Mouse (Mus musculus) lung, postnatal 10 days (tissue): ENCODE measurements around the gene Aif1.

Experiments
- DNase-seq: peaks from one replicate; pipeline ENCODE4 v3.0.0; 2021

Gene Aif1

GRCm38 (mm10) chr17:35175968-35176367 is at the start of gene Aif1:
Aif1 (minus strand) TSS chr17:35176068.
- no peak for DNase-seq

- no peak for DNase-seq
Measured at GRCm38 (mm10) chr17:35225456-35225855, 49.6 kb upstream of the Aif1 start.

GRCm38 (mm10) chr17:35224641-35225040 is 48.8 kb upstream of the Aif1 start:
- no peak for DNase-seq

GRCm38 (mm10) chr17:35222299-35222698 is 46.4 kb upstream of the Aif1 start:
- peak; percentile 53 for DNase-seq

GRCm38 (mm10) chr17:35220156-35220952 is 44.5 kb upstream of the Aif1 start, which contains the start of gene Gm16181:
Gm16181 (plus strand) TSS chr17:35220834.
- peak; percentile 78 for DNase-seq

- no peak for DNase-seq
Measured at GRCm38 (mm10) chr17:35219601-35220041, 43.8 kb upstream of the Aif1 start.

- DNase-seq = peak; percentile 73
Measured at GRCm38 (mm10) chr17:35218516-35219193, 42.8 kb upstream of the Aif1 start.

- DNase-seq = no peak
Measured at GRCm38 (mm10) chr17:35213071-35213470, 37.2 kb upstream of the Aif1 start.

- DNase-seq = no peak
Measured at GRCm38 (mm10) chr17:35210593-35210992, 34.7 kb upstream of the Aif1 start.

- no peak for DNase-seq
Measured at GRCm38 (mm10) chr17:35209785-35210535, 34.1 kb upstream of the Aif1 start.

GRCm38 (mm10) chr17:35205380-35205769 is 29.5 kb upstream of the Aif1 start:
- no peak for DNase-seq

GRCm38 (mm10) chr17:35204494-35205379 is 28.9 kb upstream of the Aif1 start, which contains the start of gene Lta:
Lta (minus strand) TSS chr17:35205351.
- DNase-seq = no peak

- DNase-seq = no peak
Measured at GRCm38 (mm10) chr17:35202442-35202841, 26.6 kb upstream of the Aif1 start.

GRCm38 (mm10) chr17:35201787-35202186 is 25.9 kb upstream of the Aif1 start, which contains the start of gene Tnf:
Tnf (minus strand) TSS chr17:35202007.
- DNase-seq = peak; percentile 72

GRCm38 (mm10) chr17:35201128-35201527 is 25.3 kb upstream of the Aif1 start:
- DNase-seq = no peak

GRCm38 (mm10) chr17:35200398-35200797 is 24.5 kb upstream of the Aif1 start:
- no peak for DNase-seq

GRCm38 (mm10) chr17:35198946-35199345 is 23.1 kb upstream of the Aif1 start:
- no peak for DNase-seq

GRCm38 (mm10) chr17:35198029-35198428 is 22.2 kb upstream of the Aif1 start:
- DNase-seq = no peak

GRCm38 (mm10) chr17:35197126-35197525 is 21.3 kb upstream of the Aif1 start:
- DNase-seq = no peak

GRCm38 (mm10) chr17:35196321-35196641 is 20.4 kb upstream of the Aif1 start:
- no peak for DNase-seq

GRCm38 (mm10) chr17:35195631-35196320 is 19.9 kb upstream of the Aif1 start:
- peak; percentile 90 for DNase-seq
